Mouse (Mus musculus): ENCODE data around the gene Eif2d. TPM values are rescaled to one million over a fixed set of nuclear protein-coding genes. Genes with fewer than 3 reads are reported as not detected.

The Eif2d gene
- total RNA-seq, 2 experiments from 2014 or later, result 24.4 to 26.4 TPM

GRCm38 (mm10) chr1:131184253-131184955 is 31.4 kb downstream of the Eif2d start:
- peak; percentile 22 for DNase-seq

- DNase-seq, result no peak
Measured at GRCm38 (mm10) chr1:131184956-131185660, 32.1 kb downstream of the Eif2d start.

- no peak for DNase-seq
Measured at GRCm38 (mm10) chr1:131185821-131186506, 33.0 kb downstream of the Eif2d start.

- DNase-seq, result no peak
Measured at GRCm38 (mm10) chr1:131186995-131187394, 34.0 kb downstream of the Eif2d start.

- DNase-seq, result no peak
Measured at GRCm38 (mm10) chr1:131187856-131188255, 34.9 kb downstream of the Eif2d start.

GRCm38 (mm10) chr1:131188655-131189054 is 35.7 kb downstream of the Eif2d start:
- no peak for DNase-seq

GRCm38 (mm10) chr1:131193746-131194145 is 40.8 kb downstream of the Eif2d start:
- DNase-seq, result no peak

- DNase-seq, result no peak
Measured at GRCm38 (mm10) chr1:131195653-131196052, 42.7 kb downstream of the Eif2d start.

- DNase-seq, result no peak
Measured at GRCm38 (mm10) chr1:131196107-131196506, 43.1 kb downstream of the Eif2d start.

- no peak for DNase-seq
Measured at GRCm38 (mm10) chr1:131198417-131198960, 45.5 kb downstream of the Eif2d start.

- DNase-seq, result no peak
Measured at GRCm38 (mm10) chr1:131199118-131199821, 46.3 kb downstream of the Eif2d start.

GRCm38 (mm10) chr1:131199976-131200375 is 47.0 kb downstream of the Eif2d start:
- peak; percentile 41 for DNase-seq

- peak; percentile 28 for DNase-seq
Measured at GRCm38 (mm10) chr1:131200588-131200987, 47.6 kb downstream of the Eif2d start.

- no peak for DNase-seq
Measured at GRCm38 (mm10) chr1:131201391-131201790, 48.4 kb downstream of the Eif2d start.

- DNase-seq, result no peak
Measured at GRCm38 (mm10) chr1:131204461-131204860, 51.5 kb downstream of the Eif2d start.

- no peak for DNase-seq
Measured at GRCm38 (mm10) chr1:131206342-131206741, 53.4 kb downstream of the Eif2d start.

GRCm38 (mm10) chr1:131207531-131207930 is 54.5 kb downstream of the Eif2d start:
- peak; percentile 82 for DNase-seq

- DNase-seq, result no peak
Measured at GRCm38 (mm10) chr1:131208081-131208480, 55.1 kb downstream of the Eif2d start.

GRCm38 (mm10) chr1:131208800-131209199 is 55.8 kb downstream of the Eif2d start:
- no peak for DNase-seq

GRCm38 (mm10) chr1:131209971-131210426 is 57.0 kb downstream of the Eif2d start:
- DNase-seq, result peak; percentile 34

GRCm38 (mm10) chr1:131211655-131212054 is 58.7 kb downstream of the Eif2d start:
- no peak for DNase-seq

- no peak for DNase-seq
Measured at GRCm38 (mm10) chr1:131212956-131213355, 60.0 kb downstream of the Eif2d start.

Data from gastrocnemius, postnatal 10 days (tissue).